Mouse (Mus musculus) limb, embryonic 12.5 days (tissue): ENCODE results near the gene Kalrn. TPM values are rescaled to one million over a fixed set of nuclear protein-coding genes. Genes with fewer than 3 reads are reported as not detected.

Experiments
- ATAC-seq: fragments of 200-750 bp; cut with Nextera tagmentation; 2 replicates; pipeline ENCODE4 v1.8.0; 2017; ENCODE audit warnings: low read depth, moderate TSS enrichment; ENCODE audit not compliant: insufficient number of reproducible peaks, insufficient read depth, low FRiP score, low TSS enrichment
- H3K27ac ChIP-seq: fragments of 300-500 bp; sonication (generic); 2 replicates; pipeline ENCODE4 v1.5.1; 2016; ENCODE audit warnings: mild to moderate bottlenecking, moderate library complexity
- H3K27me3 ChIP-seq: fragments of 300-500 bp; sonication (generic); 2 replicates; pipeline ENCODE4 v1.6.1; 2016; ENCODE audit warnings: mild to moderate bottlenecking, moderate library complexity
- H3K36me3 ChIP-seq: fragments of 300-500 bp; sonication (generic); 2 replicates; pipeline ENCODE4 v1.6.1; 2016; ENCODE audit warnings: mild to moderate bottlenecking, moderate library complexity
- H3K4me1 ChIP-seq: fragments of 300-500 bp; sonication (generic); replicated peaks from 2 replicates; pipeline ENCODE4 v1.6.1; 2016
- H3K4me2 ChIP-seq: fragments of 300-500 bp; sonication (generic); 2 replicates; pipeline ENCODE4 v1.6.1; 2016; ENCODE audit warnings: mild to moderate bottlenecking, moderate library complexity
- H3K4me3 ChIP-seq: fragments of 300-500 bp; sonication (generic); replicated peaks from 2 replicates; pipeline ENCODE4 v1.5.1; 2016; ENCODE audit warnings: mild to moderate bottlenecking
- H3K9ac ChIP-seq: fragments of 300-500 bp; sonication (generic); replicated peaks from 2 replicates; pipeline ENCODE4 v1.6.1; 2016; ENCODE audit warnings: mild to moderate bottlenecking, moderate library complexity
- H3K9me3 ChIP-seq: fragments of 300-500 bp; sonication (generic); 2 replicates; pipeline ENCODE4 v1.6.1; 2016; ENCODE audit warnings: mild to moderate bottlenecking, moderate library complexity
- WGBS: fragments of 180-500 bp; shearing (Covaris S2); methylation state at CpG from one replicate; pipeline ENCODE4 v1.1.7; 2016; 5-methylcytosine and 5-hydroxymethylcytosine counted together
- polyA plus RNA-seq: library from polyadenylated mRNA; unstranded; fragments of >200 nt; fragmentation: Nextera tagmentation; extraction: Ambion mirVana; gene quantifications from 2 replicates; pipeline ENCODE4 v1.2.1, GENCODE M21; 2016

Kalrn gene
- polyA plus RNA-seq, 1 experiment from 2014 or later = 13.1 TPM

DNA sequence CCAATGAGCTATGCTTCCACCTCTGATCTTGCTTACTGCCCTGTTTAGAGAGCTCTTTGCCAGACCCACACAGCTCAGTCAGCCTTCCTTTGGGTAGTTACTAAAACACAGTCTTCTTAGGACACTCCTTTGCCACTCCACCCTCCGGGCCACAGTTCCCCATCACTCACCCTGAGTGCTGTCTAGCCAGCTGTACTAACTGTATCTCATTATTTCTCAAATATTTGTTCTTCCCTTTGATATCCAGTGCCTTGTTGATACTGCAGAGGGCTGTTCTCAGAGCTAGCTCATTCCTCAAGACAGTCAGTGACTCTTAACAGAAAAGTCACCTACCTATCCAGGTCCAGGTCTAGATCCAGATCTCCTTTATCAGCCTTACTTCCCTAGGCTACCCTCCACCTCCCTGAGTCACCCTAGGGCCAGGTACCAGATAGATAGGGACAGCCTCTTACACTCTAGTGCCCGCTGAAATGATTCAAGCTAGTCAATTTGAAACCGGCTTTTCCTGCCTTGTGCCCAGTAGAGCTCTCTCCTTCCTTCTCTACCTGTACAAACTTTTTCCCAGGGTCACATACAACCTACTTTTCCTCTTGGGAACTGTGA is 502.0 kb downstream of the Kalrn start:
- Histone ChIP-seq H3K27ac (no peak overlapping the region), H3K4me1 (peaks cover 13% of the 10 kb centered on the region), H3K9me3 (peaks cover 7% of the 10 kb centered on the region; the same call in 1 of the 2 replicates), H3K4me2 (no peak overlapping the region), H3K9ac (no peak overlapping the region), H3K4me3 (no peak overlapping the region), H3K36me3 (no peaks in the 10 kb centered on the region; the same call in 1 of the 2 replicates), H3K27me3 (no peaks in the 10 kb centered on the region)
- no peak for ATAC-seq
- WGBS = 87% methylated on average over 3 of the region's 3 CpGs

DNA sequence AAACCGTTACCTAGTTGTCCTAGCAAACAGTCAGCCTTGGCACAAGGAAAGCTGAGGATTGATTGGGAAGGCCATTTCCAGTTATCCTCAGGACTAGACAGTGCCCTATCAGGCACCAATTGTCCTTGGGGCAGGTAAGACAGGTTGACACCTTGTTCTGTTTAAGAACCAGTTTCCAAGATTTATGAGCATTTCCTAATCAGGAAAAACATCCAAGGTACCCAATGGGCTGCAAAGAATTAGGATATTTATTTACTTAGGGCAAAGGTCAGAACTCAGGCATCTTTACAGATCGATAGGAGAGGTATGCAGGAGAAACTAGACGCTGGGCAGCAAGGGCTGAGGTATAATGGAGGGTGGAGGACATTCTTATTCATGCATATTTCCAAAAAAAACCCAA is 503.9 kb downstream of the Kalrn start:
- peaks cover 7% of the 10 kb centered on the region; the same call in 1 of the 2 replicates for H3K9me3 ChIP-seq
- H3K4me2 ChIP-seq = no peak overlapping the region
- no peaks in the 10 kb centered on the region for H3K36me3 ChIP-seq
- 41% methylated on average over 3 of the region's 3 CpGs for WGBS
- no peak for ATAC-seq
- H3K4me3 ChIP-seq = no peak overlapping the region
- H3K27me3 ChIP-seq = no peaks in the 10 kb centered on the region
- no peak overlapping the region for H3K27ac ChIP-seq
- peaks cover 13% of the 10 kb centered on the region for H3K4me1 ChIP-seq
- H3K9ac ChIP-seq = no peak overlapping the region

DNA sequence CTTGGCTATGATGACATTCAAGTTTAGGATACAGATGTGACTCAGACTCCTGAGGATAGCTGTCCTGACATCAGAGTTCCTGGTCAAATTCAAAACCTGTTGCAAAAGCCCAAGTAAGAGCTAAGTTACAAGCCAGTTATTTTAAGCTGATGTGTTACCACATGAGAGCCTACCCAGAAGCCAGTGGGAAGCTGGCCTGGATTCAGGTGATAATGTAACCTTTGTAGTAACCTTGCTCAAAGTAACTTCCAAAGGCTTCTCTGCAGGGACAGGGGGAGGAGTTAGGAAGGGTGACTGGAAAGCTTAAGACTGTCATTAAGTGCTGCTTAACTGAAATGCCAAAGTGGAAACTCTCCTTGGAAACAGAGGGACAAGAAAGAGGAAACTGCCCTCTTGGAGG is 506.4 kb downstream of the Kalrn start:
- H3K9me3 ChIP-seq = no peaks in the 10 kb centered on the region
- H3K36me3 ChIP-seq = no peaks in the 10 kb centered on the region
- no peak overlapping the region for H3K9ac ChIP-seq
- H3K4me1 ChIP-seq = peaks cover 9% of the 10 kb centered on the region
- H3K4me2 ChIP-seq = no peak overlapping the region
- H3K27ac ChIP-seq = no peak overlapping the region
- no peaks in the 10 kb centered on the region for H3K27me3 ChIP-seq
- no peak for ATAC-seq
- no peak overlapping the region for H3K4me3 ChIP-seq

DNA sequence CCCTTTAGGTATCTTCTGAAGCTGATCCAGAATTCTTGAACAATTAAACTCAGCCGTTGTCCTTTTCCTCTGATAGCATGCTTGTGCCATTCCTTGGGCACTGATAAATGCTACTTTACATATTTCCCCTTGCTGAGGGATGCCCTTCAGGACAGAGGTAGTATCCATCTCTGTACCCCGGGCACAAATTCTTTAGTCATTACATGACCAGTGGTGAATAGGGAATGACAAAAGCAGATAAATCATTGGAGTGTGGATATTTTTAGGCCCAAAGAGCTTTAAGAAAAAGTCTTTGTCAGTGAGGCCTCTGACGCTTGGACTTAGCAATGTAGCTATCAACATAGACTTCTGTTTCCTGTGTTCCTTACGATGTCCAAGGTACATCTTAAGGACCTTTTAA is 507.0 kb downstream of the Kalrn start:
- H3K27ac ChIP-seq = no peak overlapping the region
- WGBS = 91% methylated on average over 4 of the region's 4 CpGs

DNA sequence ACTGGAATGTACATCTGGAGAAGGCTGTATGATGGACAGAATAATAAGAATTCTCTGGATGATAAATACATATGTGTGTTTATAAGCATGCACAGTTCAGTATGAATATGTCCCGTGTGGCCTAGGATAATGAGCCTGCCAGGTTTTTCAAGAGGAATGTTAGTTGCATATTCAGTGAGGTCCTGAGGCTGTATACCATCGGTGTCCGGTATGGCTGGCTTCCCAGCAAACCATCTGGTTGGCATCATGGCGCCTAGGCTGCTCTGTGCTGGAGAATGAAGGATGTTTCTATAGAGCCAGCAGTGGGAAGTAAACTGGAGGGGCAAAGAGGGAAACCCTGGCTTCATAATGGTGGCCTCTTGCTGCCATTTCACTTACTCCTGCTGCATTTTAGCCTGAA is 510.0 kb downstream of the Kalrn start:
- Histone ChIP-seq H3K27ac (peak overlapping the region; percentile 54), H3K4me2 (no peak overlapping the region), H3K36me3 (no peaks in the 10 kb centered on the region), H3K9me3 (no peaks in the 10 kb centered on the region), H3K9ac (no peak overlapping the region), H3K27me3 (no peaks in the 10 kb centered on the region), H3K4me3 (no peak overlapping the region), H3K4me1 (peaks cover 15% of the 10 kb centered on the region)
- no peak for ATAC-seq
- WGBS = 66% methylated on average over 4 of the region's 4 CpGs

More for the DNA sequence above, 507.0 kb downstream of the Kalrn start:
- no peak overlapping the region for H3K4me3 ChIP-seq
- H3K4me1 ChIP-seq = peaks cover 9% of the 10 kb centered on the region
- no peak overlapping the region for H3K9ac ChIP-seq
- H3K9me3 ChIP-seq = no peaks in the 10 kb centered on the region
- H3K4me2 ChIP-seq = no peak overlapping the region
- H3K27me3 ChIP-seq = no peaks in the 10 kb centered on the region
- ATAC-seq = no peak
- H3K36me3 ChIP-seq = no peaks in the 10 kb centered on the region

DNA sequence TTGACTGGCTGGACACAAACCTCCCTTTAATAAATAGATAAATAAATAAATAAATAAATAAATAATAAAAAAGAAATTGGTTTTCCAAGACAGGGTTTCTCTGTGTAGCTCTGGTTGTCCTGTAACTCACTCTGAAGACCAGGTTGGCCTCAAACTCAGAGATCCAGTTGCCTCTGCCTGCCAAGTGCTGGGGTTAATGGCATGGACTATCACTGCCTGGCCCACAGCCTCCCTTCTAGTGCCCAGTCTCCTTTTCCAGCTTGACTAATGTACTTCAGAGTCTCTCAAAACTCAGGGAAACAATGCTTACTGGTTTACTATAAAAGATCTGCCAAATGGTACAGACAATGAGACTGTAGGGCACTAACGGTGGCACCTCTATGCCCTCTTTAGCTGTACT is 511.7 kb downstream of the Kalrn start:
- no peak overlapping the region for H3K4me2 ChIP-seq
- WGBS = 91% methylated on average over 1 of the region's 1 CpGs

DNA sequence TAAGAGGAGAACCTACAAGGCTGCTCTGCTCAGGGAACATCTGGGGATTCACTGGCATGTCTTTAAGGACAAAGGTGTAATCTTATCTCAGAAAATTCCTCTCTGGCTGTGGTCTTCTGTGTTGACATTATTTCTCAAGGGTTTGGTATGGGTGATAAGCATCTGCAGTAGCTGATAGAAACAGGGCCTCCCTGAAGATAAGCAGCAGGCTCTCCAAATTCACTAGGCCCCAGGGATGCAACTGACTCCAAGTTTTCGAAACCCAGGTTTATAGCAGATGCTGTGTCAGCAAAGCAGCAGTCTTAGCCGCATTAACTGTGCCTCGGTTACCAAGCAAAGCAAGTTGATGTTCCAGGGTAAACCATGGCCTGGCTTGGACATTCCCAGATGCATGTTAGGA is 514.7 kb downstream of the Kalrn start:
- peaks cover 9% of the 10 kb centered on the region for H3K4me1 ChIP-seq
- 0 out of 2 replicates have a peak, but pooled peaks cover 11% of the 10 kb centered on the region for H3K36me3 ChIP-seq
- no peak overlapping the region for H3K4me3 ChIP-seq
- no peak overlapping the region for H3K27ac ChIP-seq
- ATAC-seq = no peak
- H3K9me3 ChIP-seq = no peaks in the 10 kb centered on the region
- no peak overlapping the region for H3K4me2 ChIP-seq
- H3K9ac ChIP-seq = no peak overlapping the region
- no peaks in the 10 kb centered on the region for H3K27me3 ChIP-seq
- WGBS = 52% methylated on average over 3 of the region's 3 CpGs

More for the DNA sequence above, 511.7 kb downstream of the Kalrn start:
- Histone ChIP-seq H3K9me3 (no peaks in the 10 kb centered on the region), H3K27me3 (no peaks in the 10 kb centered on the region), H3K36me3 (no peaks in the 10 kb centered on the region), H3K9ac (no peak overlapping the region), H3K27ac (no peak overlapping the region), H3K4me1 (peaks cover 9% of the 10 kb centered on the region), H3K4me3 (no peak overlapping the region)
- no peak for ATAC-seq

DNA sequence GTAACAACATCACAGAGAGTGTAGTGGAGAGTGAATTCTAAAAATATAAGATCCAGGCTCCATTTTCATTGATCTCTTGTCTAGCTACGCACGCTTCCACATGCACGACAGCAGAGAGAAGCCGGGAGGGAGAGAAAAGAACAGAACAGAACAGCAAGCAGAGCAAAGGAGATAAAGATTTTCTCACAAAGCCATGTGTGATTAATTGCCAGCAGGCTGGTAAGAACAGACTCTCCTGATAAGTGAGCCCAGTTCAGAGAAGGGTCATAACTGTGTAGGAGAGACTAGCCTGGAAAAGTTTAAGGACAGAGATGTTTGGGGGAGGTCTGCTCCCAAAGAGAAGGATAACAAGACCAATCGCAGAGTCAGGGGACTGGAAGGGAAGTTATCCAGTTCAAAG is 515.9 kb downstream of the Kalrn start:
- no peak overlapping the region for H3K4me2 ChIP-seq
- no peak for ATAC-seq
- peaks cover 16% of the 10 kb centered on the region; the same call in 1 of the 2 replicates for H3K36me3 ChIP-seq
- no peaks in the 10 kb centered on the region for H3K9me3 ChIP-seq
- H3K4me3 ChIP-seq = no peak overlapping the region
- no peak overlapping the region for H3K27ac ChIP-seq
- 56% methylated on average over 5 of the region's 5 CpGs for WGBS
- H3K4me1 ChIP-seq = peaks cover 9% of the 10 kb centered on the region
- no peaks in the 10 kb centered on the region for H3K27me3 ChIP-seq
- H3K9ac ChIP-seq = no peak overlapping the region

DNA sequence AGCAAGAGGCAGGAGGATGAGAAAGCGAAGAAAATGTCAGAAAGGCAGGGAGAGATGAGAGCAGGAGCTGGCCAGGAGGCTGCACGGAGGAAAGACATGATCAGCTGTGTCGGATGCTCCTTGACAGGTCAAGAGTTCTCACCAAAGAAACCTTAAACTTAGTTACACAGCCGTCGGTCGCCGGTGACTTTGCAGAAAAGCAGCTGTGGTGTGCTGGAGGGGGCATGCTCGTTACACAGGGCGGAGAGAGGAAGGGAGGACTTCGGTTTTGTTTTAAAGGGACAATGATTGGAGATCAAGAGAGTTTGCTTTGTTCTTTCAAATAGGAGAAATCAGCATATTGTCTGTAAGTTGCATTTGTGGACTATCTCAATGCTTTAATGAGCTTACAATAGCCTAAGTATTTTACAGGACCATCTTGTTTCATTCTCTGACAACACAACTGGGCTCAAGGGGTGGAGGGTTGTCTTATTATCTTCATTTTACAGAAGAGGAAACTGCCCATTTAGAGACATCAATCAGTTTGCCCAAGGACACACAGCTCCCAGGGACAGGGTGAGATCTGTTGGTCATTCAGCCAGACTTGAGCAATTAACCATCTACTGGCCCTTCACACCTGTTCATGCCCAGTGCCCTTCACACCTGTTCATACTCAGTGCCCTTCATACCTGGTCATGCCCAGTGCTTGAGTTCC is 516.8 kb downstream of the Kalrn start:
- ATAC-seq = no peak
- WGBS = 65% methylated on average over 10 of the region's 10 CpGs
- Histone ChIP-seq H3K9ac (no peak overlapping the region), H3K27me3 (no peaks in the 10 kb centered on the region), H3K4me1 (peaks cover 9% of the 10 kb centered on the region), H3K4me2 (no peak overlapping the region), H3K27ac (no peak overlapping the region), H3K9me3 (no peaks in the 10 kb centered on the region), H3K4me3 (no peak overlapping the region), H3K36me3 (peaks cover 18% of the 10 kb centered on the region; the same call in 1 of the 2 replicates)

DNA sequence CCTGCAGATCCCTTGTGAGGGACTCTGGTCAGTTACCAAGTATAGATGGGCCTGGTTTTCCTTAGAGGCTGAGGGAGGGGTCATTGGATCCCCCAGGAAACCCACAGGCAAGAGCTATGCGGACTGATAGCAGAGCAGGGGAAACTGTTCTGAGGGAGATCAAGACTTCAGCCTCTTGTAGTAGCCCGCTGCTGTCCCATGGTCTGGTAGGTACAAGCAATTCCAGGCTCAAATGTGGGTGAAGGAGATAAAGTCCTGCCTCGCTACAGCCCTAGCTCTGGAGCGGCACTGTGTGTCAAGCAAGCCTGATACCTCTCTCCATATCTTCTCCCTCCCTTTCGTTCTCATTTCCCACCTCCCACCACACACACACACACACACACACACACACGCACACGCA is 523.2 kb downstream of the Kalrn start:
- no peak for ATAC-seq
- Histone ChIP-seq H3K4me3 (no peak overlapping the region), H3K36me3 (peaks cover 28% of the 10 kb centered on the region; the same call in 1 of the 2 replicates), H3K27me3 (no peaks in the 10 kb centered on the region), H3K27ac (no peak overlapping the region; the same call in 1 of the 2 replicates), H3K9me3 (no peaks in the 10 kb centered on the region), H3K4me1 (no peaks in the 10 kb centered on the region), H3K9ac (no peak overlapping the region), H3K4me2 (no peak overlapping the region)
- WGBS = 86% methylated on average over 7 of the region's 7 CpGs

DNA sequence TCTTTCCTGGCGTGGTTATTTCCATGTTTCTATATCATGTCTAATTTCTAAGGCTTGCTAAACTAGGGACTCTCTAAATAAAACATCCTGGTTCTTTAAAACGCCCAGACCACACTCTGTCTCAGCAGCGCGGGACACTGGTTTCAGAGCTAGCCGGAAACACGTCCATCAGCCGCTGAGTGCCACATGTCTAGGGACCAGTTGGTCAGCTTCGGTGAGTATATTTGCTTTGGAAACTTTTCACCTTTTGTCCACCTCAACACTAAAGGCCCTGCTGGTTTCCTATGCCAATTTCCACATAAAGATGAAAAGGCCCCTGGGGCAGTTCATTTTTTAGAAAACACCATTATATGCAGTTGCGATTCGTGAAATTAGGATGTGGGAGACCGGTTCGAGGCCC is 524.0 kb downstream of the Kalrn start:
- no peaks in the 10 kb centered on the region for H3K27me3 ChIP-seq
- WGBS = 89% methylated on average over 12 of the region's 12 CpGs
- H3K4me3 ChIP-seq = no peak overlapping the region
- H3K4me1 ChIP-seq = no peaks in the 10 kb centered on the region
- no peaks in the 10 kb centered on the region for H3K9me3 ChIP-seq
- H3K36me3 ChIP-seq = peaks cover 24% of the 10 kb centered on the region; the same call in 1 of the 2 replicates
- ATAC-seq = no peak
- H3K27ac ChIP-seq = no peak overlapping the region
- no peak overlapping the region for H3K4me2 ChIP-seq
- H3K9ac ChIP-seq = no peak overlapping the region
